Mouse (Mus musculus) stomach, postnatal 0 days (tissue): Measurements from ENCODE around the gene Rln1. TPM values are rescaled to one million over a fixed set of nuclear protein-coding genes. Genes with fewer than 3 reads are reported as not detected.

Experiments
- ATAC-seq: fragments of 200-750 bp; cut with Nextera tagmentation; 2 replicates; pipeline ENCODE4 v1.8.0; 2017; ENCODE audit not compliant: low FRiP score, low TSS enrichment
- DNase-seq: peaks from one replicate; pipeline ENCODE4 v3.0.0-alpha.2; 2016; ENCODE audit warnings: low spot score
- H3K27ac ChIP-seq: fragments of 300-500 bp; sonication (generic); replicated peaks from 2 replicates; pipeline ENCODE4 v1.5.1; 2014; ENCODE audit warnings: mild to moderate bottlenecking, control low read depth
- H3K27me3 ChIP-seq: fragments of 300-500 bp; sonication (generic); 2 replicates; pipeline ENCODE4 v1.6.1; 2014; ENCODE audit warnings: low read length; ENCODE audit not compliant: control insufficient read depth, insufficient read depth
- H3K36me3 ChIP-seq: fragments of 300-500 bp; sonication (generic); 2 replicates; pipeline ENCODE4 v1.6.1; 2014; ENCODE audit warnings: low read length, mixed read lengths; ENCODE audit not compliant: control insufficient read depth, insufficient read depth
- H3K4me1 ChIP-seq: fragments of 300-500 bp; sonication (generic); replicated peaks from 2 replicates; pipeline ENCODE4 v1.6.1; 2014; ENCODE audit warnings: antibody characterized with exemption; ENCODE audit not compliant: control insufficient read depth, insufficient read depth
- H3K4me2 ChIP-seq: fragments of 300-500 bp; sonication (generic); replicated peaks from 2 replicates; pipeline ENCODE4 v1.6.1; 2014; ENCODE audit warnings: low read depth, mild to moderate bottlenecking, control low read depth, moderate library complexity
- H3K4me3 ChIP-seq: fragments of 300-500 bp; sonication (generic); 2 replicates; pipeline ENCODE4 v1.5.1; 2014; ENCODE audit warnings: low read depth, low read length, control low read depth
- H3K9ac ChIP-seq: fragments of 300-500 bp; sonication (generic); 2 replicates; pipeline ENCODE4 v1.6.1; 2014; ENCODE audit warnings: mild to moderate bottlenecking, low read length, control low read depth, mixed read lengths
- H3K9me3 ChIP-seq: fragments of 300-500 bp; sonication (generic); 2 replicates; pipeline ENCODE4 v1.6.1; 2016; ENCODE audit warnings: low read length; ENCODE audit not compliant: control insufficient read depth
- CTCF ChIP-seq: IDR thresholded peaks from 2 replicates; pipeline ENCODE4 v1.5.1; 2016; ENCODE audit warnings: antibody characterized with exemption, low read depth, mild to moderate bottlenecking, moderate library complexity
- EP300 ChIP-seq: optimal IDR thresholded peaks from 2 replicates; pipeline ENCODE3; 2016; ENCODE audit warnings: antibody characterized with exemption
- WGBS: fragments of 180-500 bp; shearing (Covaris S2); extraction: QIAGEN DNeasy Blood & Tissue Kit; methylation state at CpG from one replicate; pipeline ENCODE4 v1.1.7; 2014; 5-methylcytosine and 5-hydroxymethylcytosine counted together
- polyA plus RNA-seq: library from polyadenylated mRNA; unstranded; fragments of >200 nt; fragmentation: Nextera tagmentation; extraction: Ambion mirVana; gene quantifications from 2 replicates; pipeline ENCODE4 v1.2.1, GENCODE M21; 2015

Gene Rln1
- polyA plus RNA-seq, 1 experiment from 2014 or later = not detected

DNA sequence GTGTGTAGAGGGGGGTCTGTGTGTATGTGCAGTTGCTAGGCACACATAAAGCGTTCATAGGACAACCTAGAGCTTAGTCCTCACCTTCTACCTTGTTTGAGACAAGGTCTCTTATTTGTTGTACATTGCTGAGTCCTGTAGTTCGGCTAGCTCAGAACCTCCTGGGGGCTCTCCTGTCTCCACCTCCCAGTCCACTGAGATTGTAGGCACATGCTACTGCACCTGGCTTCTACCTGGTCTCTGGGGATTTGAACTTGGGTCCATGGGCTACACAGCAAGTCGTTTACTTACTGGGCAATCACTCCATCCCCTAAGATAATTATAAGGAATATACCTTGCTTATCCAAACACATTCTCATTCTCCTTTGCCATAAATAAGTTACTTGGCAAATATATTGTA, 38.2 kb upstream of the Rln1 start:
- DNase-seq (no peak), ATAC-seq (no peak)
- TF ChIP-seq CTCF (no peak), EP300 (no peak)
- H3K9me3 ChIP-seq = no peaks in the 10 kb centered on the region
- no peak overlapping the region for H3K4me2 ChIP-seq
- 83% methylated on average over 3 of the region's 3 CpGs for WGBS
- H3K27me3 ChIP-seq = no peaks in the 10 kb centered on the region
- H3K4me3 ChIP-seq = no peak overlapping the region
- no peak overlapping the region for H3K27ac ChIP-seq
- H3K9ac ChIP-seq = no peak overlapping the region
- no peaks in the 10 kb centered on the region; the same call in 1 of the 2 replicates for H3K36me3 ChIP-seq
- H3K4me1 ChIP-seq = no peaks in the 10 kb centered on the region

DNA sequence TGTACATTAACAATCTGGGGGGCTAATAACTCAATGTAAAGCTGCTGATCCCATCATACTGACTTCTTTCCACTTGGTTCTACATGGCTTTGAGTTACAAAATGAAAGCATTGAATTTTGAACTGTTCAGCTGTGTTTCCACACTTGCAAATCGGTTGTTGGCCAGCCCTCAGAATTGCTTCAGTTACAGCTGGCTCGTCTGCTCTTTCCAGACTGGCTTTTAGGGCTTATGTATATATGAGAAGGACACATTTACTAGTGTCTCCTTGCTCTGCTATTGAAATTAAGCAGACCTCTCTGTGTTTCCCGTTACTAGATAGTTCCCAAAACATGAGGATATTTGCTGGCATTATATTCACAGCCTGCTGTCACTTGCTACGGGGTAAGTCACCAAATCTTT, 37.7 kb upstream of the Rln1 start:
- Histone ChIP-seq H3K4me2 (peak overlapping the region; percentile 46), H3K4me3 (peak overlapping the region; percentile 24), H3K27me3 (no peaks in the 10 kb centered on the region), H3K36me3 (no peaks in the 10 kb centered on the region; the same call in 1 of the 2 replicates), H3K9ac (no peak overlapping the region), H3K4me1 (no peaks in the 10 kb centered on the region), H3K27ac (no peak overlapping the region), H3K9me3 (no peaks in the 10 kb centered on the region)
- TF ChIP-seq CTCF (no peak), EP300 (no peak)
- DNase-seq (no peak), ATAC-seq (peak; percentile 16; the same call in 1 of the 2 replicates)
- 31% methylated on average over 4 of the region's 4 CpGs for WGBS

DNA sequence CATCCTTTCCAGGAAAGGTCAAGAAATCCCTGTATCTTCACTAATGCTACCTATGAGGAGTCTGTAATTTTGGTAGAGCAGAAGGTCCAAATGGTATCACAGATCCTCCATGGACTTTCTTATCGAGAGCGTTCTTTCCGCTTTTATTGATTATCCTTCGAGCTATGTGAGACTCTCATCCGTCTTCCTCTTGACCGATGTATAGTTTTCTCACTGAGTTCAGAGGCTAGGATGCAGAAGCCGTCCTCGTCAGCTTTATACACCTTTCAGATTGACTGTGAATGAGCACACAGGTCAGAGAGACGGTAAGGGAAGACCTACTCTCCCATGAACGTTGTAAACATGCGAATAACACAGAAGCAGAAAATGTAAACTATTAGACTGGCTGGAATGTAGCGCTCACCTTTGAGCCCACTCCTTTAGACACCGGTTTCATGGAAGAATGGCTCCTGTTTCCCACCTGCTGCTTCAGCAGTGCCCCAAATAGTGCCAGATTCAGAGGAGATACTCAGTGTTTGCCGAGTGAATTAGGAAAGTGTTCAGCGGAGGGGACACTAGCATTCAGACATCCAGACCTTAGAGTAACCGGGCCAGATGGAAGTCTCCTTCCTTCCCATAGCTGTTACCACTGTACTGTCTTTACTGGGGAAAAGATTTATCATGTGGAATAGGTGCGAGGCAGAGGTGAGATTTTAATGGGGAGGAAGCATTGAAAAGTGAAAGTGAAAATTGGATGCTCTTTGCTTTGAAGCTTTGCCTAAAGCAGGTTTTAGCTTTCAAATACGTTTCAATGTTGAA, 37.0 kb upstream of the Rln1 start:
- ATAC-seq (no peak), DNase-seq (no peak)
- H3K9me3 ChIP-seq = no peaks in the 10 kb centered on the region
- no peak overlapping the region for H3K27ac ChIP-seq
- peak overlapping the region; percentile 46 for H3K4me2 ChIP-seq
- peak overlapping the region; percentile 24 for H3K4me3 ChIP-seq
- H3K27me3 ChIP-seq = no peaks in the 10 kb centered on the region
- H3K4me1 ChIP-seq = no peaks in the 10 kb centered on the region
- WGBS = 43% methylated on average over 18 of the region's 18 CpGs
- TF ChIP-seq CTCF = no peak
- TF ChIP-seq EP300 = no peak
- no peak overlapping the region for H3K9ac ChIP-seq
- H3K36me3 ChIP-seq = no peaks in the 10 kb centered on the region; the same call in 1 of the 2 replicates

DNA sequence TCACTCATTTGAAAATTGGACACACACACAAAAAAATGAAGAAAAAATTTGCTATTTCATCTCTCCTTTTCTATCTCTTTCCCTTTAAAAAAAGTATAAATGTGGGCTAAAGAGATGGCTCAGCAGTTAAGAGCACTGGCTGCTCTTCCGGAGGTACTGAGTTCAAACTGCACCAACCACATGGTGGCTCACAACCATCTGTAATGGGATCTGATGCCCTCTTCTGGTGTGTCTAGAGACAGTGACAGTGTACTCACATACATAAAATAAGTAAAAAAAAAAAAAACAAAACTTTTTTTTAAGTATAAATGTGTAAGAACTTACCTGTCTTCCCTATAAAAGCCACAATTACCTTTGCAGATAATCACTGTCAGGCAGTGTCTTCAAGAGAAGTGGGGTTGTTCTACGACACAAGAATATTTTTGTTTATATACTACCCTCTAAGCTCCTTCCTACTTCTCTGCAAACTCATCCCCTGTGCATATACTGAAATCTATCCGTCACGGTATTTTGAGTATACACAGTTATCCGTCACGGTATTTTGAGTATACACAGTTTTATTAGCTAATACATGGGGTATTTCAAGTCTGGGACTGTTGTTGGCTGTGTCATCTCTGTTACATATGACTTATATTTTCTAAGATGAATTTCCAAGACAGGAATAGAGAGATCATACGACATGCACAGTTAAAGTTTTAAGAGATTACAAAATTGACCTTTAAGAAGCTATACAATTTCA, 36.2 kb upstream of the Rln1 start:
- Histone ChIP-seq H3K4me2 (no peak overlapping the region), H3K27me3 (no peaks in the 10 kb centered on the region), H3K4me3 (no peak overlapping the region), H3K36me3 (no peaks in the 10 kb centered on the region; the same call in 1 of the 2 replicates), H3K9me3 (no peaks in the 10 kb centered on the region), H3K9ac (no peak overlapping the region), H3K27ac (no peak overlapping the region), H3K4me1 (no peaks in the 10 kb centered on the region)
- ATAC-seq (no peak), DNase-seq (no peak)
- WGBS = 78% methylated on average over 7 of the region's 7 CpGs
- TF ChIP-seq EP300 = no peak
- no peak for TF ChIP-seq CTCF

DNA sequence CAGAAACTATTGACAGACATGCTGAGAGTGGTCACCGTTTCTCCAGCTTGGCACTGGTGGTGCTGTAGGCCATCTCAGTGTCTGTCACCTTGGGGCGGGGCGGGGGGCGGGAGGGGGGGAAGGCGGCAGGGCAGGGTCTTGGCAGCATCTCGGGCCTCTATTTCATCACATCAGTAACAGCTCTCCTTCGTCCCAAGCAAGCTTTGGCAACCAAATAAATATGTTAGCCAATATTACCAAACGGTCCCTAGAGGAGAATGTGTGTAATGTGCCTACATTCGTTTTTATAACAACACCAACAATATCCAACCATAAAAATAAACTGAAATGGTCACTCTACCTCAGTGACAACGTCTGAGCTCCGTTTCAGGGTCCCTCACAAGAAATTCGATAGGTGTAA, 35.6 kb upstream of the Rln1 start:
- TF ChIP-seq EP300 (no peak), CTCF (no peak)
- H3K4me2 ChIP-seq = no peak overlapping the region
- H3K27me3 ChIP-seq = no peaks in the 10 kb centered on the region
- no peaks in the 10 kb centered on the region for H3K36me3 ChIP-seq
- ATAC-seq = no peak
- no peak overlapping the region for H3K27ac ChIP-seq
- no peak overlapping the region for H3K9ac ChIP-seq
- no peak for DNase-seq
- no peaks in the 10 kb centered on the region for H3K9me3 ChIP-seq
- H3K4me3 ChIP-seq = no peak overlapping the region
- 67% methylated on average over 12 of the region's 12 CpGs for WGBS
- no peaks in the 10 kb centered on the region for H3K4me1 ChIP-seq
